Mouse (Mus musculus): ENCODE data around the gene 3110040N11Rik. TPM values are rescaled to one million over a fixed set of nuclear protein-coding genes. Genes with fewer than 3 reads are reported as not detected.
"Not testable (repeated sequence)": the region's sequence is repeated elsewhere in the genome, so short reads cannot be mapped to it uniquely, and the experiment has no call there.

Gene 3110040N11Rik
- polyA plus RNA-seq (2016; fragmentation: Nextera tagmentation; extraction: Ambion mirVana): 36.8 and 37.5 TPM in 2 replicates

DNA sequence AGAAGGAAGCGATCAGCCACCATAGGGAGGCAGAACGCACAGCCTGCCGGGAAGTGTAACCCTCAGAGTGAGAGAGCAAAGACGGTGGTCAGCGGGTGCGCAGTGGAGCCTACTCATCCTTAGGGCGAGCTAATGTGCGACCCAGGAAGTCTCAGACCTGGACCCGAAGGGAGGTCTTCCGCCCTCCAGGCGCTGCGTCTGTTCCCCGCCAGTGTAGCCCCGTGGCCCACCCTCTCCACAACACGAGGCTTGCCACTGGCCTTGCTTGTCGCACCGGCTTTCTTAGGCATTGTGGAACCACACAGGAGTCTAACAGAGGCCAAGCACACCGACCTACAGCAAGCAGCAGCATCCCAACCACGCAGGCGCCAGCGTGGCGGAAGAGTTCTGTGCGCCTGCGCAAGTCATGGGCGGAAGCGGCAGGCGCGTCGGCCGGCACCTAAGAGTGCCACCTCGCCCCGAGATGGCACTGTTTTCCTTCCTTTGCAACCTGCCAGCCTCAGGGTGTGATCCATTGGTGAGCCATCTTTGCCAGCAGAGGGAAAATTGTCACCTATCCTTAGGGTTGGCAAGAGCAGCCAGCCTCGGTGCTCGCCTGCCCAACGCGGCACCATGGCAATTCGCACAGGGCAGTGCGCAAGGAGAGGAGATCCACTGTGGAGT lies at the start of gene 3110040N11Rik:
Gene 3110040N11Rik (minus strand): TSS at position 384 of the 663 bp plus-strand sequence.
- ATAC-seq (ENCODE audit: insufficient number of reproducible peaks, low FRiP score): peak; percentile 92
- under 1% methylated on average over 38 of the region's 38 CpGs for WGBS
- peaks cover 12% of the 10 kb centered on the region for H3K4me1 ChIP-seq (replicated peaks)
- no peaks in the 10 kb centered on the region for H3K9me3 ChIP-seq (replicated peaks)
- peak within 1 kb of the TSS; percentile 80 for H3K9ac ChIP-seq
- peaks cover 44% of the 10 kb centered on the region for H3K36me3 ChIP-seq
- H3K4me2 ChIP-seq: peak within 1 kb of the TSS; percentile 77
- H3K27me3 ChIP-seq (replicated peaks): no peaks in the 10 kb centered on the region
- H3K27ac ChIP-seq (ENCODE audit: poor library complexity, severe bottlenecking): peak within 1 kb of the TSS; percentile 97
- peak within 1 kb of the TSS; percentile 67 for H3K4me3 ChIP-seq

DNA sequence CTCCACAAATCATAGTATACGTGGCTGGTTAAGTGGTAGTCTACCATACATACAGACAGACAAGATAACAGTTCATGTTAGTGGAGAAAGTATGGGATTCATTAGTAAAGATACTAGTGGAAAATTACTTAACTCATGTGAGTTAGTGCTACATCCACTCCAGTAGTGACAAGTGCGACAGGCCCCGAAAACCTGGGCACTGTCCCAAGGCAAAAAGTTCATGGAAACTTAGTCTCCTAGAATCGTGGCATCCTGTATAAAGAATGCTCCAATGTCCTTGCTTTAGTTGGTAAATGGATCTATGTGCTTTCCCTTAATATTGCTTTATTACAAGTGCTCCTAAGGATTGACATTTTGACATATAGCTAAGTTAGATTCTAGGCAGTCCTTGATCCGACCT lies 48.5 kb upstream of the 3110040N11Rik start:
- 83% methylated on average over 5 of the region's 5 CpGs for WGBS
- not testable (repeated sequence) for H3K4me3 ChIP-seq; H3K9me3 ChIP-seq (replicated peaks); H3K27ac ChIP-seq (ENCODE audit: poor library complexity, severe bottlenecking); H3K4me2 ChIP-seq; ATAC-seq (ENCODE audit: insufficient number of reproducible peaks, low FRiP score); H3K27me3 ChIP-seq (replicated peaks); H3K9ac ChIP-seq; H3K36me3 ChIP-seq
- H3K4me1 ChIP-seq (replicated peaks): peaks cover 13% of the 10 kb centered on the region

DNA sequence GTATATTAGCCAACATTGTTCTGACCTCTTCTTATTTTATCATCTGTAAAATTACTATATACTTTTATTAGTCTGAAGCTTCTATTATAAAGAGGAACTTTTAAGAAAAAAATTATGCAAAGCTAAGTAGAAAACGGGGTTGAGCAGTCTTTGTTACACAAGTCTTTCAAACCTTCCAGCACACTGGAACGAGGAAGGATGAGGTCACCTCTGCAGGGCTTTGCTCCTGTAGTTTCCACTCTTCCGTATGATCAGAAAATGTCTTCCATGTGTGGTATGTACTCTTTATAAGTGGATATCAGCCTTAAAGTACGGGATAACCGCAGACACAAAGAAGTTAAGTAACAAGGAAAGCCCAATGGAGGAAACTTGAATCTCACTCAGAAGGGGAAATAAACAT lies 46.2 kb upstream of the 3110040N11Rik start:
- no peak overlapping the region for H3K27ac ChIP-seq (ENCODE audit: poor library complexity, severe bottlenecking)
- no peak overlapping the region for H3K4me3 ChIP-seq
- 84% methylated on average over 5 of the region's 5 CpGs for WGBS
- ATAC-seq (ENCODE audit: insufficient number of reproducible peaks, low FRiP score): no peak
- no peak overlapping the region for H3K4me2 ChIP-seq
- no peaks in the 10 kb centered on the region for H3K27me3 ChIP-seq (replicated peaks)
- H3K9ac ChIP-seq: no peak overlapping the region
- H3K36me3 ChIP-seq: no peaks in the 10 kb centered on the region
- peaks cover 2% of the 10 kb centered on the region; the same call in 1 of the 2 replicates for H3K4me1 ChIP-seq (replicated peaks)
- H3K9me3 ChIP-seq (replicated peaks): 0 out of 2 replicates have a peak, but pooled peaks cover 3% of the 10 kb centered on the region

DNA sequence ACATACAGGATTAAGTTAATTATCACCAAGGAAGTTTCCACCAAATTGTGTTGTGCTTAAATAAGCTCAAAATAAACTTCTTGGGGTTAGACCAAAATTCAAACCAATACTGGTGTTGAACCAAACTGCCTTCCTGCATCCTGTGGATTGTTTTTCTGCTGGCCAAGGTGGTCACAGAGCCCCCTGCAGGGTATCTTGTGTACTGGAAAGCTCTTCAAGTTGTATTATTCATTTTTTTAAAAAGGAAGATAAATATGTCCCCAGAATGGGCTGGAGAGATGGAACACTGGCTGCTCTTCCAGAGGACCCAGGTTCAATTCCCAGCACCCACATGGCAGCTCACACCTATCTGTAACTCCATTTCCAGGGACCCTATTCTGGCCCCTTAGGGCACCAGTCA lies 45.6 kb upstream of the 3110040N11Rik start:
- H3K27me3 ChIP-seq (replicated peaks): no peaks in the 10 kb centered on the region
- peaks cover 4% of the 10 kb centered on the region for H3K4me1 ChIP-seq (replicated peaks)
- H3K4me2 ChIP-seq: no peak overlapping the region
- no peak overlapping the region for H3K4me3 ChIP-seq
- no peak overlapping the region for H3K9ac ChIP-seq
- no peaks in the 10 kb centered on the region for H3K36me3 ChIP-seq
- H3K27ac ChIP-seq (ENCODE audit: poor library complexity, severe bottlenecking): no peak overlapping the region
- ATAC-seq (ENCODE audit: insufficient number of reproducible peaks, low FRiP score): no peak
- H3K9me3 ChIP-seq (replicated peaks): 0 out of 2 replicates have a peak, but pooled peaks cover 3% of the 10 kb centered on the region

DNA sequence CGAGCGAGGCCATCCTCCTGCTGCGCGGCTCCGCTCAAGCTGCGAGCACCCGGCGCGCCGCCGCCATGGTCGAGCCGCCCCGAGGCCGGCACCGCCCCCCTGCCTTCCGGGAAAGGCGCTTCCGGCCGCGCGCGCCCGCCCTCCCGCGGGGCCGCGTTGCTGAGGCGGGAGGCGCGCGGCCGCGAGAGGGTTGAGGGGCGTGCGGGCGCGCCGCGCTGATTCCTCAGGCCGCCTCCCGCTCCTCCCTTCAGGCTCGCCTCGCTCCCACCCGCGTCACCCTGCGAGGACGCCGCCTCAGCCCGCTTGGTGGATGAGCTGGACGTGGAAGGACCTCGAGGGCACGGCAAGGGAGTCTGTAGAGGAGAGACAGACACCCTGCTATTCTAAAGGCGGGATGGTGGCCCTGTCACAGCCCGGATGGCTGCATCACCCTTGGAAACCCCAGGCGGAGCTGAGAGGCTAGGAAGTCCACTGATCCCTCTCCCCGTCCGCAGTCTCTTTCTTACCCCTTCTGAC lies 40.2 kb upstream of the 3110040N11Rik start, which contains the start of gene Btbd1:
Gene Btbd1 (minus strand): TSS at position 53 of the 516 bp plus-strand sequence.
- no peaks in the 10 kb centered on the region for H3K36me3 ChIP-seq
- 6% methylated on average over 58 of the region's 58 CpGs for whole genome bisulfite sequencing
- H3K27me3 ChIP-seq (replicated peaks): no peaks in the 10 kb centered on the region

DNA sequence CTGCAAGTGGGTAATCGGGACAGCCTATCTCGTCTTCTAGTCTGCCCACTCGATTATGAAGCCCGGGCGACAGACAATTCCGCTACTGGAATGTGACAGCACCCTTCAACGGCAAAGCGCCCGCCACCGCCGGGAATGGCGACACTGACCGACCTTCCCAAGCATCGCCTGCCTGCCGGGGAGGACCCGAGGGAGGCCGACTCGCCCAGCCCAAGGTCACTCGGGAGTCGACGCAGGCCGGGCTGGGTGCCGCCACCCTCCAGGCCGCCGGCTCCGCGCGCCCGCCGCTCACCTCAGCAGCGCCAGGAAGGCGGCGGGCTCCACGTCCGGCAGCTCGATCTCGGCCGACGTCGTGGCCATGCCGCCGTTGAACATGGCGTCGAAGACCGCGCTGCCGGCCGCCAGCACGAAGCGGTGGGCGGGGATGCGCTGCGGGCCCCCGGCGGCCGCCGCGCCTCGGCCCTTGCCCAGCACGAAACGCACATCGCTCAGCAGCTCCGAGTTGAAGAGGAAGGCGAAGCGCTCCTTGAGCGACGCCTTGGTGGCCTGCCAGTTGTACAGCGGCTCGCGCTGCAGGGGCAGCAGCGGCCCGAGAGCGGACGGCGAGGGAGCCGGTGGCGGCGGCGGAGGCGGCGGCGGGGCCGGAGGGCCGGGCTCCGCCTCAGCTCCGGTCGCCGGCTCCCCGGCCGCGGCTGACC lies 39.6 kb upstream of the 3110040N11Rik start:
- Histone ChIP-seq H3K27ac (ENCODE audit: poor library complexity, severe bottlenecking) (peak overlapping the region; percentile 97), H3K4me3 (peak overlapping the region; percentile 76), H3K9me3 (replicated peaks) (no peaks in the 10 kb centered on the region), H3K36me3 (no peaks in the 10 kb centered on the region), H3K4me2 (peak overlapping the region; percentile 87), H3K27me3 (replicated peaks) (no peaks in the 10 kb centered on the region), H3K4me1 (replicated peaks) (peaks cover 40% of the 10 kb centered on the region), H3K9ac (peak overlapping the region; percentile 92)
- peak; percentile 76 for ATAC-seq (ENCODE audit: insufficient number of reproducible peaks, low FRiP score)
- whole genome bisulfite sequencing: under 1% methylated on average over 70 of the region's 91 CpGs

More for the DNA sequence above, 40.2 kb upstream of the 3110040N11Rik start, which contains the start of gene Btbd1:
- peak within 1 kb of the TSS; percentile 87 for H3K4me2 ChIP-seq
- ATAC-seq (ENCODE audit: insufficient number of reproducible peaks, low FRiP score): peak; percentile 93
- H3K9me3 ChIP-seq (replicated peaks): no peaks in the 10 kb centered on the region
- H3K27ac ChIP-seq (ENCODE audit: poor library complexity, severe bottlenecking): peak within 1 kb of the TSS; percentile 97
- H3K4me3 ChIP-seq: peak within 1 kb of the TSS; percentile 76
- peaks cover 36% of the 10 kb centered on the region for H3K4me1 ChIP-seq (replicated peaks)
- peak within 1 kb of the TSS; percentile 92 for H3K9ac ChIP-seq

DNA sequence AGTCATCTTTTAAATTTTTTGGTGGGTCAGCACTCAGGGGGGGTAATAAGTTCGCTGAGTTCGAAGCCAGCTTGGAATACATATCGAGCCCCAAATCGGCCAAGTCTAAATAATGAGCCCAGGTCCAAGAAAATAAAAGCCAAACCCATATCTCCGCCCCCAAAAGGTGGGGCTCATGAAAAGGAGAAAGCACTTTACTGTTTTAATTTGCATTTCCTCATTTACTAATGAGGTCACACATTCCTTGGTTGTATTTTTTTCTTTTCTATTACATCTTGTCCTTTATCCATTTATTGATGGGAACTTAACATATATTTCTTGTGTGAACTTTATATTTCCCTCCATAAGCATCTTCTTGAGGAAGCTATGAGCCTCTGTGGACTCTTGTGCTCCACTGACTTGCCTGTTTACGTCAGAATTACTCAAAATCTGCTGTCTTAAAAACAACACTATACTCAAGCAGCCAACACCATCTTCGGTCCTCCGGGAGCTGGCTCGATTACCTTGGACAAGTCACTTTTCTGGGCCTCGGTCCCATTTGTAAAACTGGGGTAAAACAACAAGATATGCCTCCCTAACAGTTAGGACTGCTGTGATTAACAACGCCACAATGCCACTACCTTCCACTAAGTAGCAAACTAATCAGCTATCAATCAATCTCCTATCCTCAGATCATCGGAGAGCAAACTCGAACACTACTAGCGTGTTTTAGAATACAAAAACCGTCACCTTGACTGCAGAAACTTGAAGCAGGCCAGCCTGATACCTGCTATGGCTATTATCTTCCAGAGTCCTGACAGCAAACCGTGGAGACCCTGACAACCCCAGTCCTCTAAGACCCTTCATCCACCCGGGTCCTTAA lies 38.8 kb upstream of the 3110040N11Rik start:
- no peaks in the 10 kb centered on the region for H3K36me3 ChIP-seq
- peak overlapping the region; percentile 76 for H3K4me3 ChIP-seq
- peak overlapping the region; percentile 97 for H3K27ac ChIP-seq (ENCODE audit: poor library complexity, severe bottlenecking)
- H3K4me1 ChIP-seq (replicated peaks): peaks cover 40% of the 10 kb centered on the region
- H3K4me2 ChIP-seq: peak overlapping the region; percentile 87
- ATAC-seq (ENCODE audit: insufficient number of reproducible peaks, low FRiP score): no peak
- H3K9ac ChIP-seq: peak overlapping the region; percentile 92
- H3K27me3 ChIP-seq (replicated peaks): no peaks in the 10 kb centered on the region
- WGBS: 24% methylated on average over 17 of the region's 17 CpGs
- no peaks in the 10 kb centered on the region for H3K9me3 ChIP-seq (replicated peaks)

DNA sequence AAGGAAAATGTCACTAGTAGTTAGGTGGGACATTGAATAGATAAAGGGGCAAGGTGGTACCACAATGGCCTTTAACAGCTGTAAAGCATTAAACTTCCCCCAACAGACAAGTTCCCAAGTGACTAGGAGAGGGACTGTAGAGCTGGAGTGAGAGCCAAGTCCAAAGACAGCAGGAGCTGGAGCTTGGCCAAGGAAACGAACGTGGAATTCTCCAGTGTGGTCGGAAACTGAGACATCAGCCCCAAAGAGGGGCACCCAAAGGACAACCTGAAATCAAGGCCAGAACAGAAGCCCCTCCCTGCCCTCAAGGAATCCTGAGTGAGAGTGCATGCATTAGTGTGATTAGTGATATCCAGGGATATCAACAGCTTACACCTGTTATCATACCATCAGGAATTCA lies 36.1 kb upstream of the 3110040N11Rik start:
- Histone ChIP-seq H3K36me3 (no peaks in the 10 kb centered on the region), H3K9me3 (replicated peaks) (no peaks in the 10 kb centered on the region), H3K4me3 (peak overlapping the region; percentile 20), H3K27me3 (replicated peaks) (no peaks in the 10 kb centered on the region), H3K4me1 (replicated peaks) (peaks cover 40% of the 10 kb centered on the region), H3K9ac (0 out of 2 replicates have a peak overlapping the region, but pooled peaks have one; percentile 37), H3K27ac (ENCODE audit: poor library complexity, severe bottlenecking) (peak overlapping the region; percentile 48; the same call in 1 of the 2 replicates), H3K4me2 (peak overlapping the region; percentile 53)
- WGBS: 6% methylated on average over 3 of the region's 3 CpGs
- no peak for ATAC-seq (ENCODE audit: insufficient number of reproducible peaks, low FRiP score)

DNA sequence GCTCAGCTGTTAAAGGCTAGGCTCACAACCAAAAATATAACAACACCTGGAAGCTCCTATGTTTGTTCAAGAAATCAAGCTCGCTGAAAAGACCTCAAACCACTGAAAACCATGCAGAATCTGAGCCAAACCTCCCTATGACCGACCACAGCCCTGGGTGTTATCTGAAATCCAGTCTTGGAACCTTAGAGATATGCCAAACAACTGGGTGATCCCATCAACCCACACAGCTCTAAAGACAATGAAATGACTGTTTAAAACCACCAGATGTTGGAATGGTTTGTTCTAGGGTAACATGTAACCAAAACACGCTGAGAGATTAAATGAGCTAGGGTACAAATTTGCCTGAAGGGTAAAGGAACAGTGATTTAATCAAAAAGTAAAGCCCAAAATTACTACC lies 35.6 kb upstream of the 3110040N11Rik start:
- Histone ChIP-seq H3K4me3 (no peak overlapping the region), H3K4me2 (no peak overlapping the region), H3K4me1 (replicated peaks) (peaks cover 36% of the 10 kb centered on the region), H3K27ac (ENCODE audit: poor library complexity, severe bottlenecking) (no peak overlapping the region), H3K27me3 (replicated peaks) (no peaks in the 10 kb centered on the region), H3K36me3 (no peaks in the 10 kb centered on the region), H3K9me3 (replicated peaks) (no peaks in the 10 kb centered on the region), H3K9ac (no peak overlapping the region)
- no peak for ATAC-seq (ENCODE audit: insufficient number of reproducible peaks, low FRiP score)
- 55% methylated on average over 3 of the region's 3 CpGs for WGBS

DNA sequence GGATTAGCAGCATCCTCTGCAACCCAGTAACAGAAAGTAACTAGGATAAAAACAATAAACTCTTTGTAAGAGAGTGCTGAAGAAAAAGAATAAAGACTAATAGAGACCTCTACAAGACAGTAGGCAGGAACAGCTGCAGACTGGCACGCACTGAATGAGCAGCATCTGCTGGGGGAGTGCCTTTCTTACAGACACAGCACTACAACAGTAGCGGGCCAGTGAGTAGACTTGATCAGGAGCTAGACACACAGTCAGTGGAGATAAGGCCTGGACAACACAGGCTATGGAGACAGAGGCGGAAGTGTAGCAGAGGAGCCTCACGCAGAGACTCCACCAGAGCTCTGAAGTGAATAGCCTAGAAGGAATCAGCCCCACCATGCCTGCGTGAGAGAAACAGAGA lies 16.8 kb upstream of the 3110040N11Rik start:
- H3K9me3 ChIP-seq (replicated peaks): no peaks in the 10 kb centered on the region
- H3K4me1 ChIP-seq (replicated peaks): peaks cover 6% of the 10 kb centered on the region
- H3K9ac ChIP-seq: peak overlapping the region; percentile 10; the same call in 1 of the 2 replicates
- peaks cover 18% of the 10 kb centered on the region for H3K36me3 ChIP-seq
- no peaks in the 10 kb centered on the region for H3K27me3 ChIP-seq (replicated peaks)
- 34% methylated on average over 5 of the region's 5 CpGs for WGBS
- 0 out of 2 replicates have a peak overlapping the region, but pooled peaks have one; percentile 21 for H3K27ac ChIP-seq (ENCODE audit: poor library complexity, severe bottlenecking)
- H3K4me2 ChIP-seq: no peak overlapping the region
- H3K4me3 ChIP-seq: no peak overlapping the region
- ATAC-seq (ENCODE audit: insufficient number of reproducible peaks, low FRiP score): no peak
